Mouse (Mus musculus) adrenal gland, postnatal 10 days (tissue): ENCODE measurements around the gene Faf2. TPM values are rescaled to one million over a fixed set of nuclear protein-coding genes. Genes with fewer than 3 reads are reported as not detected.

Experiments used
- DNase-seq: peaks from one replicate; pipeline ENCODE4 v3.0.0; 2021; ENCODE audit warnings: mixed read lengths
- total RNA-seq, 2 experiments: library from RNA; stranded (reverse); gene quantifications; 2 replicates each; pipeline ENCODE4 v1.2.3; 2021

The Faf2 gene
- total RNA-seq, 2 experiments from 2014 or later = 63.5 to 64.7 TPM

- DNase-seq = no peak
Measured at GRCm38 (mm10) chr13:54680184-54680853, 58.7 kb downstream of the Faf2 start.

- DNase-seq = no peak
Measured at GRCm38 (mm10) chr13:54681291-54681690, 59.7 kb downstream of the Faf2 start.

GRCm38 (mm10) chr13:54683301-54683700, 61.7 kb downstream of the Faf2 start:
- no peak for DNase-seq

GRCm38 (mm10) chr13:54684140-54684896, 62.7 kb downstream of the Faf2 start:
- peak; percentile 88 for DNase-seq

GRCm38 (mm10) chr13:54685174-54685573, 63.6 kb downstream of the Faf2 start:
- DNase-seq = peak; percentile 79

GRCm38 (mm10) chr13:54686139-54687053, 64.8 kb downstream of the Faf2 start:
- DNase-seq = peak; percentile 47

GRCm38 (mm10) chr13:54687096-54687495, 65.5 kb downstream of the Faf2 start:
- peak; percentile 86 for DNase-seq

GRCm38 (mm10) chr13:54687575-54688424, 66.2 kb downstream of the Faf2 start:
- peak; percentile 98 for DNase-seq

- no peak for DNase-seq
Measured at GRCm38 (mm10) chr13:54690151-54690740, 68.7 kb downstream of the Faf2 start.

GRCm38 (mm10) chr13:54691737-54692136, 70.2 kb downstream of the Faf2 start:
- DNase-seq = no peak

GRCm38 (mm10) chr13:54692711-54693557, 71.3 kb downstream of the Faf2 start:
- DNase-seq = peak; percentile 21

- peak; percentile 99 for DNase-seq
Measured at GRCm38 (mm10) chr13:54693558-54694347, 72.2 kb downstream of the Faf2 start, which contains the start of gene Rnf44. TSS of gene Rnf44 (minus strand) at chr13:54693907.

- DNase-seq = no peak
Measured at GRCm38 (mm10) chr13:54694348-54695060, 72.9 kb downstream of the Faf2 start.

GRCm38 (mm10) chr13:54695479-54696230, 74.1 kb downstream of the Faf2 start:
- DNase-seq = no peak

- no peak for DNase-seq
Measured at GRCm38 (mm10) chr13:54701243-54701642, 79.7 kb downstream of the Faf2 start, which contains the start of gene Cdhr2. TSS of gene Cdhr2 (plus strand) at chr13:54701461.

GRCm38 (mm10) chr13:54702507-54702906, 80.9 kb downstream of the Faf2 start:
- DNase-seq = no peak

GRCm38 (mm10) chr13:54704890-54705289, 83.3 kb downstream of the Faf2 start:
- no peak for DNase-seq

- DNase-seq = no peak
Measured at GRCm38 (mm10) chr13:54710866-54711265, 89.3 kb downstream of the Faf2 start.
